Mouse (Mus musculus) gastrocnemius, postnatal 36 days (tissue): Measurements from ENCODE around the gene Rtkn. TPM values are rescaled to one million over a fixed set of nuclear protein-coding genes. Genes with fewer than 3 reads are reported as not detected.
A peak's percentile ranks its signal among the peaks of the same experiment; 100 is the strongest.
"Not testable (repeated sequence)": the region's sequence is repeated elsewhere in the genome, so short reads cannot be mapped to it uniquely, and the experiment has no call there.

ENCODE experiments used
- DNase-seq, 2 experiments: peaks; one replicate each; pipeline ENCODE4 v3.0.0; 2022
- intact Hi-C: fragments of 180-260 bp; cut with DNase I; formaldehyde crosslinking; loops from one replicate; pipeline ENCODE4 v1.15.1; 2025
- total RNA-seq, 2 experiments: library from RNA; stranded (reverse); gene quantifications; 2 replicates each; pipeline ENCODE4 v1.2.3; 2021

Gene Rtkn
- total RNA-seq, 2 experiments from 2014 or later = 11.3 to 13.8 TPM

DNA sequence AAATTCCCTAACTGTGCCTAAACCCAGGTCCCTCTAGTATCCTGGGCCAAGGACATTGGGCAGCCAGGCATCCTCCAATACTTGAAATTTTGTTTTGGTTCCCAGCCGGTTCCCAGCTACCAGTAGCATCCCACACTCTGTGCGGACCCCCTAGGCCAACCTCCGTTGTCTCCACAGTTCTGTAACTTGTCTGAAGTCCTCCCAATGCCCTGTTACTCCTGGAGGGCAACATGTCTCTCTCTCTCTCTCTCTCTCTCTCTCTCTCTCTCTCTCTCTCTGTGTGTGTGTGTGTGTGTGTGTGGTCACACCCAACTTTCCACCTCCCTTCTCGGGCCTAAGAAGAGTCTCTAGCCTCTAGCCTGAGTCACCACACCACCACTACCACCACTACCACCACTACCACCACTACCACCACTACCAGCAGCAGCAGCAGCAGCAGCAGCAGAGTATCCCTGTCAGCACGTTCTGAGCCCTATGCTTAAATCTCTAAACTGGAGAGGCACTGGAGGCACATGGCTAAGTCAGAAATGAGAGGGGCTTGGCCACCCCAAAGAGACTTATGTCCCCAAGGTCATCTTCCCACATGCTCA, 1.1 kb downstream of the Rtkn start:
- no peak for DNase-seq
- intact Hi-C loops = no loop called here

DNA sequence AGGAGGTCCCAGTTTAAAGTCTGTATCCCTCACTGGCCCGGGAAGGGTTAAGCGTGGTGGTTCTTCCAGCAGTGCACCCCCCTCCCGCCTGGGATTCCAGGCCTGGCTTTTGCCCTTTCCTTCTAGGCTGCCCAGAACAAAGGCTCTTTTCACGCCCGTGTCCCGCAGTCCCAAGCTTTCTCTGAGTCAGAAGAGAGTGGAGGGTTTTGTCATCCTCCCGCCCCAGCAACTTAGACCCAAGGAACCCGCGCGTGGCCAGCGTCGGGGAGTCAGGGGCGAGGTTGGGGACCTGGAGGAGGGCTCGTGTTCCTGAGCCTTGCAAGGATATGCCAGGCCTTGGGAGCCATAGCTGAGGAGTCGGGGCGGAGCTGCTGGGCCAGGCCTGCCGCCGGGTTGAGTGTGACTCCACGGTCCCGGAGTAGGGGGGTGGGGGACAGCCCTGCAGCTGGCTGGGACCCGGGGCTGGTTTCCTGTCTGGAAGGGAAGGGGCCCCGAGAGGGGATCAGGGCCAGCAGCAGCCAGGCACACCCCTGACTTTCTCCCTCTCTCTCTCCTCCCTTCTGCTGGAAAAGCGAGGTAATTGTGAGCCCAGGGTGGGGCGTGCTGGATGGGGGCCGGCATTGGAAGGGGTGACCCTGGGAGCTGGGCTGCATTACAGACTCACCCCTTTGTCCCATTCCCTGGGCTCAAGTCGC, 1.8 kb downstream of the Rtkn start:
- intact Hi-C loops = no loop called here
- peak; percentile 76 for DNase-seq

DNA sequence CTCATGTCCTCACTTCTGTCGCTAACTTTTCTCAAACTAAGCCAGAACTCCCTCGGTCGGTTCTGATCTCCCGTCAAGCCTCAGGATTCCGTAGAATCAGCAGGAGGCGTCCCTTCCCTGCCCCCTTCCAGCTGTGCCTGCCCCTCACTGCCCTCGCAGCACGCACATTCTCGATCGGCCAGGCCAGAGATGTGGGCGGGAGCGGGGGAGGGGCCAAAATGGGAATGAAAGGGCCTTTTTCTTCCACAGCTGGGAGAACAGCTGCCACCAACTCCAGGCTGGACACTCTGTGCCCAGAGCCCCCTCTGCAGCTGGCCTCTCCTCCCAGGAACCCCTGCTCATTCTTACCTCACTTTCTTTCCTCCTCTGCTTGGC, 2.3 kb downstream of the Rtkn start:
- intact Hi-C loops = no loop called here
- peak; percentile 86 to 91 for DNase-seq

DNA sequence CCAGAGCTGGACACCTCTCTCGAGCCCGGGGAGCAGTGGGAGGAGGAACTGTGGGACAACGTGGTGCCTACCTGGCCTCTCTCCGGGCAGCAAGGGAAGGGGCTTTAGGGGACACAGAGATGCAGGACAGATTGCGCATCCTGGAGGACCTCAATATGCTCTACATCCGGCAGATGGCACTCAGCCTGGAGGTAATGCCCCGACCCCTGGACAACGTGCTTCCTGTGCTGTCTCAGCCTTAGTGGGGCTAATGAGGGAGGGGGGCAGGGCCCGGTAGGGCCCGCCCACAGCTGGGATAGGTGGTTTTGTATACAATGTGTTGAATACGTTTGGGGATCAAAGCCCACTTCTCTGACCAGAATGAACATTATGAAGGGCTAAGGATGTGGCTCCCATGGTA, 2.8 kb downstream of the Rtkn start:
- DNase-seq = no peak
- intact Hi-C loops = no loop called here

DNA sequence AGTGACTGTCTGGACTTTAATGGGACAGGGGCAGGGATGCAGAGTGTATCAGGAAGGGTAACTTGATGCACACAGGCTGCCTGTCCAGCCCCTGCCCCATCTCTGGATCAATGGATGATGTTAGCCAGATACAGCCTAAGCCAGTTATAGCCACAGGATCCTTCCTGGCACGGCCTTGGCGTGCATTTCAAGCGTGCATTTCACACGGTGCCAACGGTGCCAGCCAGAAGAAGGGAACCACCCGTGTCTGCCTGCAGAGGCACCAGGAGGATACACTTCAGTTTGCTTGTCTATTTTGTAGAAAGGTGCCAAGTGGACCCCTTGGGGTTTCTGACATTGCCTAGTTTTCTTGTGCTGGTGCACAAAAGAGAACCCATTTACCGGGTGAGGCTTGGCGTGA, 4.8 kb downstream of the Rtkn start:
- intact Hi-C loops = no loop called here

DNA sequence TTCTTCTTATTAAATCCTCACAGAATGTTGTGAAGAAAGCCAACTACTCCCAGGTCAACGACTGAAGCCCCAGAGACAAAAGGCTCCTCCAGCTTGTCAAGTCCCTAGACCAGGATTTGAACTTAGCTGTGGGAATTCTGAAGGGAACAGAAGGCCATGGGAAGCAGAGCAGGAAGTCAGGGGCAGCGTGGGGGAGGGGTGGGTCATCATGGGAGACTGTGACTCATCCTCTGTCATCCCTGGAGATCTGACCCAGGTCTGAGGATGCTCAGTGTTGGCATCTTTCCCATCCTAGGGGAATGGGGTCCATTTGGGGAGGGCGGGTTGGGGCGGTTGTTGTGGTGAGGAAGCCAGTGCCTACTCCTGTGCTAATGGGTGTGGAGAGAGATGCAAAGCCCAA, 6.4 kb downstream of the Rtkn start:
- intact Hi-C loops = no loop called here
- DNase-seq = no peak

More for the DNA sequence above, 4.8 kb downstream of the Rtkn start:
- DNase-seq = no peak

DNA sequence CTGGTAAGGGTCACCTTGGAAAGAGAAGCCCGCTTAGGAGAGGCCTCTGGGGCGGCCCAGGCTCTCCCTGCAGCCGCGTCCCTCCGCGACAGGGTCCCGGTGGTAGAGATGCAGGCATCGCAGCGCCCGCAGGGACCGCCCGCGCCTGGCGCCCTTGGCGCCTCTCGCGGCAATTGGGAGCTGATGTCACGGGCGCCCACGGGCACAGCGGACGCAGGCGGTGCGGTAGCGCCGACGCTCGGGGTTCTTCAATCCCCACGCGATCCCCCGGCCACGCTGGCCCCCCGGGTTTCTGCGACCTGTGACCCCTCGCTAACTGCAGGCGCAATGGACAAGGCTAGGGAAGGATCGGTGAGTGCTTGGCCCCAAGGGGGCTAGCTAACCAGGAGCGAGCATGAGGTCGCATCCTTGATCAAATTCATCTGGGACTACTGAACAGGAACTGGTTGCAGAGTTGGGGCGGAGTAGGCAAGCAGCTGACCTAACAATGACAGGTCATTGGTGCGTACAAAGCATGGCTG, 7.0 kb downstream of the Rtkn start:
- no peak for DNase-seq
- intact Hi-C loops = no loop called here

DNA sequence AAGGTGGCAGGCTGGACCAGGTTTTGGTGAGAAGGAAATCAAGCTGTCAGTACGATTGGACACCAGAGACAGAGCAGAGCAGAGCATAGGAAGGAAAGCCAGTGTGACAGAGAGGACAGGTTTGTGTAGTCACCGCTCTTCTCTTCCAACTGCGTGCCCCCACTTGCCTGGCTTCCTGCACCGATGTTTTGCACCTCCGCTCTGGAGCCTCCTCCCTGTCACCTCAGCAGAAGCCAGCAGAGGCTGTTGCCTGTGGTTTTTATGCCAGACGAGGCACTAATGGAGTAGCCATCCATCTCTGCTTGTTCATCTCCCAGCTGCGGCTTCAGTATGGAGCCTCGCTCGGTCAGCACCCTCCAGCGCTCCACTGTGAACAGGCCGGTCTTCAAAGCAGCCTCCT, 7.6 kb downstream of the Rtkn start:
- intact Hi-C loops = no loop called here
- no peak for DNase-seq

DNA sequence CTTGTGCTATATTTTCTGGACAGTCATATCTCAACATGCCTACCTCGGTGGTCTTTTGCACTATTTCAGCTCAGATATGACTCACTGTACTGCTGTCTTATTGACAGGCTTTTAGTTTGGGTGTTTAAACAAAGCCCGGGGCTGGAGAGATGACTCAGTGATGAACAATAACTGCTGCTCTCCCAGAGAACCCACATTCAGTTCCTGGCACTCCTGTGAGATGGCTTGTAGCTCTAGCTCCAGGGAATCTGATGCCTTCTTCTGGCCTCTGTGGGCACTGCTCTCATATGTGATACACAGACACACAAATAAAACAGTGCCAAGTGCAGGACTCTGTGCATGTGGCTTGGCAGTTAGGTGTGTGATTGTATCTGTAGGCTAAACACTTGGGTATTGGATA, 9.9 kb downstream of the Rtkn start:
- intact Hi-C loops = no loop called here
- DNase-seq = no peak

DNA sequence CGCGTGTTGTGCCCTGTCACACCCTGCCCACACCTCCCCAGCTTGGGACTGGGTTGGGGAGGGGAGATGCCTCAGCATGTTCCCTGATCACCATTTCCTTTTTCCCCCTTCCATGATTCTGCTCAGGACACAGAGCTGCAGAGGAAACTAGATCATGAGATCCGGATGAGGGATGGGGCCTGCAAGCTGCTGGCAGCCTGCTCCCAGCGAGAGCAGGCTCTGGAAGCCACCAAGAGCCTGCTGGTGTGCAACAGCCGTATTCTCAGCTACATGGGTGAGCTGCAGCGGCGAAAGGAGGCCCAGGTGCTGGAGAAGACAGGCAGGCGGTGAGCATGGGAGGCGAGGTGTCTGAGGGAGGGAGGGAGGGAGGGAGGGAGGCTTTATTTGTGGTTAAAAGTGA, 10.5 kb downstream of the Rtkn start:
- intact Hi-C loops = no loop called here
- no peak for DNase-seq

DNA sequence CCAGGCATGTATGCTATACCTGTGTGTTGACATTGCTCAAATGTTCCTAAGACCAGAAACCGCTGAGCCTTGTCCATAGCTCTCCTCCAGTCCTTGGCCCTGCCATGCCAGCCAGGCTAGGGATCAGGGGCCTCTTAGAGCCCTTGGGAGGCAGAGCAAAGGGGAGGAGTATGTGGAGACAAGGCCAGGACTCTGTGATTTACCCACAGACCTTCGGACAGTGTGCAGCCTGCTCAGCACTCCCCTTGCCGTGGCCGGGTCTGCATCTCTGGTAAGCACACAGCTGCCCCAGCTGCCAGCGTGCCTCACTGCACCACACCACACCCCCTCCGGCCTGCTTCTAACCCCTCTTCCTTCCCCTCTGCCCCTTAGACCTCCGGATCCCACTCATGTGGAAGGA, 12.0 kb downstream of the Rtkn start:
- intact Hi-C loops = no loop called here
- DNase-seq = no peak

DNA sequence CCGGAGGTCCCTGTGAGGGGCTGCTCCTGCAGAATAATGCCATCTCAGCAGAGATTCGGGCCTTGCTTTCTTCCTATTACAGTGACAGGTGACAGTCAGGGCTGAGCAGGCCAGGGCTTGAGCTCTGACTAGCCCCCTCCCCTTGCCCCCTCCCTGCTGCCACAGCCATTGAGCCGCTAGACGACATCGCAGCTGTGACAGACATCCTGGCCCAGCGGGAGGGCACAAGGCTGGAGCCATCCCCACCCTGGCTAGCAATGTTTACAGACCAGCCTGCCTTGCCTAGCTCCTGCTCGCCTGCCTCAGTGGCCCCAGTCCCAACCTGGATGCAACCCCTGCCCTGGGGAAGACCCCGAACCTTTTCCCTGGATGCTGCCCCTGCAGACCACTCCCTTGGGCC, 16.5 kb downstream of the Rtkn start:
- DNase-seq = no peak
- intact Hi-C loops = no loop called here

DNA sequence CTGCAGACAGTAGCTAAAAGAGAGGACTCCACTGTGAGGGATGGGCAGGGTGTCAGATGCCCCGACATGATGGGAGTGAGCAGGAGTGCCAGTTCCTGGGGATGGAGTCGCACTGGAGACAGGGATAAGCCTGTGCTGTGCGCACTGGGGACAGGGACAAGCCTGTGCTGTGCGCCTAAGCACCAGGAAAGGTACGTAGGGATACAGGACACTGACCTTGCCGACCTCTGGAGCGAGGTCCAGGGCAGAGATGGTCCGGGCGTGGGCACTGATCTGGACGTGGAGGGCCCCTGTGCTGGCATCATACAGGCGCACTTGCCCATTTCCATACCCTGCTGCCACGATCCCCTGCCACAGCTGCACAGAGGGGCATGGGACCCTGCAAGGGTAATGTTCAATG, 17.8 kb downstream of the Rtkn start:
- no peak for DNase-seq
- intact Hi-C loops = no loop called here

DNA sequence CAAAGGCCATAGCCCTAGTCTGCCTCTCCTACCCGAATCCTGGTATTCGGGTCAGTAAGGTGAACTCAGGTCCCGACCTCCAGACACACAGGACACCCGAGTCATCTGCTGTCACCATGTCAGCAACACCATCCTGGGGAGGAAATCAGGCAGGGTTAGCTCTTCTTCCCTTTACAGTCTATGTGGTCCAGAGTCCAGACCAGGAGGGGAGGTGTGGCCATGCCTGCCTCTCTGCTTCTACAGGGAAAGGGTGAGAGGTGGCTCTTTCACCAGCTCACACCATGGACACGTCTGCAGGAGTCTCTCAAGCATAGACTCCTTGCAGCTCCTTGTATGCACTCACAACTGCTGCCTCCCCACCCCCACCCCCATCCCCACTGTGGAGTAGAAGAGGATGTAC, 18.2 kb downstream of the Rtkn start:
- no peak for DNase-seq
- intact Hi-C loops = no loop called here

DNA sequence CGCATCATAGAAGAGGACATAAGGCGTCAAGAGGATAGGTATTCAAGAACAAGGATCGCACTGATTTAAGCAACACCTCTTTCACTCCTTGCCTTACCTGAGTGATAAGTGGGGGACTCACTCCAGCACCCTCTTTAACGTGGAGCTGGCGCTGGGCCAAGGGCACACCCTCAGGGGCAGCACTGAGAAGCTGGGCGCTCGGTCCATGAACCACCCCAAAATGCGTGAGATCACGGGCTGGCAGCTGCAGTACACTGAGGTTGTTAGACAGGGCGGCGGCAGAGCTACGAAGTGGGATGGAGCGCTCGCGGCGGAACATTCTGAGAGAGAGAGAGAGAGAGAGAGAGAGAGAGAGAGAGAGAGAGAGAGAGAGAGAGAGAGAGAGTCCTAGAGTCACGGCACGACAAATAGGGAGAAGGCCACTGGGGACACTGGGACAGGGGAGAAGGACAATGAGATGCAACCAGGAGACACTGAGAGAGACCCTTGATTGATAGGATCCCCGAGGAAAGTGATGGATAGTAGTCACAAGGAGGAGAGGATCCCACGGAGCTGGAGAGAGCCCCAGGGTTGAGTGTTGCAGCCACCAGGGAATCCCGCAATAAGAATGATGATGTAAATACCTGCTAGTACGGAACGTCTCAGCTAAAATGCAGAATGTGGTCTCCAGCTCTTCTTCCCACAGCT, 20.4 kb downstream of the Rtkn start:
- DNase-seq = no peak
- intact Hi-C loops = loop anchor here (5.0 kb wide), 1 partner anchor 158 kb away; no protein-coding TSS in a partner anchor

DNA sequence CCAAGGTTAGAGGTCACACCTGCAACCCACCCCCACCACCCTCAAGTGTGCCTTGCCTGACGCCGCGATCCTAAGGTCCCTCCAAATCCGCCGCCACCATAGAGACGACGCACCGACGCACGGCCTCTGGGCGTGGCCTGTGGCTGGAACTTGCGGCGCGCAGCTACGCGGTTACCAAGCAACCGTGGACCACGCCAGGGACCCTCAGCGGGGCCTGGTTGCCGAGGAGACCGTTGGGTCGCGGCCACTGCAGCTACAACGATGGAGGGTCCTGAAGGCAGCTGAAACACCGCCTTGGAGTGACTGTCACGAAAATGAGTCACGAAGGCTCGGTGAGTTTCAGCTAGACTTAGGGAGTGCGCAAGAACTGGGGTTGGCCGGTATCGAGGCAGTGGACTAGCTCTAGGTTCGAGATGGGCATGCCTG, 21.0 kb downstream of the Rtkn start, which contains the start of the genes Wdr54 and 1700003E16Rik:
Wdr54 (minus strand) TSS at position 139 of the 426 bp plus-strand sequence.
1700003E16Rik (plus strand) TSS at position 146 of the 426 bp plus-strand sequence.
- DNase-seq = peak; percentile 40 to 41
- intact Hi-C loops = loop anchor here (5.0 kb wide), 1 partner anchor 159 kb away; no protein-coding TSS in a partner anchor

DNA sequence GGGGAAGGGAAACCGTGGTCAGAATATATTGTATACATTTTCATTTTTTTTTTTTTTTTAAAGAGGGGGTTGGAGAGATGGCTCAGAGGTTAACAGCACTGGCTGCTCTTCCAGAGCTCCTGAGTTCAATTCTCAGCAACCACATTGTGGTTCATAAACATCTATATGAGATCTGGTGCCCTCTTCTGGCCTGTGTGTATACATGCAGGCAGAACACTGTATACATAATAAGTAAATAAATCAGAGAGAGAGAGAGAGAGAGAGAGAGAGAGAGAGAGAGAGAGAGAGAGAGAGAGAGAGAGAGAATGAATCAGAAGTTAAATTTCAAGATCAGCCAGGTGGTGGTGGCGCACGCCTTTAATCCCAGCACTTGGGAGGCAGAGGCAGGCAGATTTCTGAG, 24.2 kb downstream of the Rtkn start:
- DNase-seq = not testable (repeated sequence)

DNA sequence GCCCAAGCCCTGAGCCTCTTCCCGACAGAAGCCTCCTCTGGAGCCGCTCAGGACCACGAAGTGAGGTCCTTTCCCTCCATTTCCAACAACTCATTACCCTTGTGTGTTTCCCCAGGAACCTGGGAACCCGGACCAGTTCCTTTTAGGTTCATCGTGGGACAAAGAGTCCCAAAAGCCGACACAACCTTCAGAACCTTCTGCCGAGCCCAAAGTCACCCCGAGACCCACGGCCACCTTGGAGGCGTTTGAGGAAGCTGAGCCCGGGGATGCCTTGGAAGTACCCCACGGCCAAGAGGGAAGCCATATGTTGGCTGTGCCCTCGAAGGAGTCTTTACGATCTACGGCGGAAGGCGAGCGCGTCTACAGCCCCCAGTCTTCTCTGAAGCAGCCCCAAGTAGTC, 26.2 kb downstream of the Rtkn start:
- intact Hi-C loops = loop anchor here (2.0 to 5.0 kb wide), 2 partner anchors 47 to 106 kb away; partner anchors contain the start of gene Mogs
- DNase-seq = no peak

More for the DNA sequence above, 24.2 kb downstream of the Rtkn start:
- intact Hi-C loops = loop anchor here (5.0 kb wide), 1 partner anchor 162 kb away; no protein-coding TSS in a partner anchor

DNA sequence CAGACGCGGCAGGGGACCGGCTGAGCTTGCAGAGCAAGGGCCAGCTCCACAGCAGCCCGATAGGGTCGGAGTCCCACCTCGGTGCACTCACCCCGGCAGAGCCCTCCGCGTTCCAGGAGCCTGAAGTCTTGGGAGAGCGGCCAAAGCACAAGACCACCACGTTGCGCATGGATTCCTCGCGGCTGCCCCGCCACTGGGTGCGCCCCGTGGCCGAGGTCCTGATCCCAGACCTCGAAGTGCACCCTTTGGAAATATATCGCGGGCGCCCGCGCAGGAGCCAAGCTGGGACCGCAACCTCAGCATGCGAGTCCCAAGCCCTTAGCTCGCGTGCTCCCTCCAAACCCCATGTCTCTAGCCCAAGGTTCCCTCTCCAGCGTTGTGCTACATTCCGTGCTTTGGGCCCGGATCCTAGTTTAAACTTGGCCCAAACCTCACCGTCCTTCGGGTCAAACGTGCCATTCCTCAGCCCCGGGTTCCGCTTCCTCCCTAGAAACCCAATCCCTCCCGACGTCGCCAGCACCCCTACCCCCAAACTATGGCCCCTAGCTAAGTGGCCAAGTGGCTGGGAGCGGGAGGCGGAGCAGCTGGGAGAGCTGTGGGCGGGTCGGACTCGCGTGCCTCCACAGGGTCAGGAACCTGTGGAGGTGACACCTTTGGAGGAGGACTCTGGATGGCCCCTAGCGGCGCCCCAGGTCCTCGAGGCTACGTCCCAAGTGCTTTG, 26.8 kb downstream of the Rtkn start:
- intact Hi-C loops = loop anchor here (2.0 to 5.0 kb wide), 2 partner anchors 47 to 105 kb away; partner anchors contain the start of gene Mogs
- DNase-seq = no peak

DNA sequence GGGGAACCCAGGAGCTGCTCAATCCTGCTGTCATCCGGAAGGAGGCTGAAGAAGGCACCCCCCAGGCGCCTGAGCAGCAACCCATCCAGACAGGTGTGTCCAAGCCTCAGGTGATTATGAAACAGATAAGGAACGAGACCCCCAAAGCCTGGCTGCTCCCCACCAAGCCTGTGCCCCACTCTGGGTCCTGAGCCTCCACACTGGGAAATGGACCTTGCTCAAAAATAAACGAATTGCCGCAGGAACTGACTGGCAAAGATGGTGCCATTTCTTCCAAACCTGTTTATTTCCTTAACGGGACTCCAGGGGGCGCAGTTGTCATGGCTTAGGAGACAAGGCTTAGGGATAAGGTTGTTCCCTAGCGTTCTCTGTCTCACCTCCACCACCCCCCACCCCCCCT, 27.4 kb downstream of the Rtkn start:
- peak in 1 of 2 experiments; percentile 35 for DNase-seq
- intact Hi-C loops = loop anchor here (5.0 kb wide), 1 partner anchor 105 kb away; no protein-coding TSS in a partner anchor
